Mouse (Mus musculus): Measurements from ENCODE around the gene Zmym2.
"Not testable (repeated sequence)": the region's sequence is repeated elsewhere in the genome, so short reads cannot be mapped to it uniquely, and the experiment has no call there.

Gene Zmym2

DNA sequence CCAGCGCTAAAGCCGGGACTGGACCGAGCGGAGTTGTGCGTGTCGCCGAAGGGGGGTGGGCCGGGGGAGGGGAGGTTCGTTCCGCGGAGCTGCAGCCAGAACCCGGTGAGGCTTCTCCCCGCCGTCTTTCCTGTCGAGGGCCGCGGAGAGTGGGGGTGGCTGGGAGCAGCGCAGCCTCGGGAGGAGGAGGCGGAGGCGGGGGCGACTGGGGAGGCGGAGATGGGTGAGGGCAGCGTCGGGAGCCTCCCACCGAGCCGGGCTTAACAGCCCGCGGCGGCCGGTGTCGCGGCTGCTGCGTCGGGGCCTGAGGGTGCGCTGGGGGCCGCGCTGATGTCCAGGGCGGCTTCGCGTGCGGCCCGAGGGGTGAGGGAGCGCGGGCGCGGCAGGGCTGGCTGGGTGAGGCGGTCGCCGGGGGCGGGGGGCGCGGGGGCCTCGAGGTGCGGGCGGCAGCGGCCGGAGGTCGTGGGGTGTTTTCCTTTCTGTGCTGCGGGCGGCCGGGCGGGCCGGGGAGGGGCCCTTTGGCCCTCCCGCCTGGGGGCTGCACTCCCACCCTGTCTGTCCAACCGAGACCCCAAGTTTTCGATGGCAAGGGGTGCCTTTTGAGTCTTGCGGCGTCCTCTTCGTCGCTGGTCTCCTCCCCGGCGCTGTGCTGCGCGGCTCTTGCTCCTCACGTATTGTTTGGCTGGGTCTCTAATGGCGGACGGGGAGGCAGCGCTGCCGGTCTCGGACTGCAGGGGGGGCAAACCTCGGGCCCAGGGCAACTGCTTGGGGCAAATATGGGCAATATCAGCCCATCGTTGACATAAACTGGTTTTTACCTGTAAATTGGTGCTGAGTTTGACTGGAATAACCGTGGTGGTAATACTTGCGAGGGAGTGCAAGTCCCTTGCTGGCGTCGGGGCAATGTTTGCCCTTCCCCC, at the start of gene Zmym2:
TSS of gene Zmym2 (plus strand) at position 60 of the 920 bp plus-strand sequence.
- peak; percentile 63 to 71 for DNase-seq

- no peak for DNase-seq
These were observed 42.4 kb upstream of the Zmym2 start for GRCm38 (mm10) chr14:56844033-56844432.

- DNase-seq = no peak
These were observed 41.9 kb upstream of the Zmym2 start for GRCm38 (mm10) chr14:56844507-56844906.

DNA sequence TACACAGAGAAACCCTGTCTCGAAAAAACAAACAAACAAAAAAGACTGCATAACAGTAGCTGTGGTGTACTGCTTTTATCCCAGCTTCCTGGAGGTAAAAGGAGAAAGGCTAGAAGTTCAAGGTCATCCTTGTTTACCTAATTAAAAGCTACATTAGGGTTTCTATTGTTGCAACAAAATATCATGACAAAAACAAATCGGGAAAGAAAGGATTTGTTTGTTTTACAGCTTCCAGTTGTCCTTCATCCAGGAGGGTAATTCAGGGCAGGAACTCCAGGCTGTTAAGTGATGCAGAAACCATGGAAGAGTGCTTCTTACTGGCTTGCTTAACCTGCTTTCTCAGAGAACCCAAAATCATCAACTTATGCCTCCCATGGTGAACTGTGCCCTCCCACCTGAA, 38.1 kb upstream of the Zmym2 start:
- DNase-seq = no peak

GRCm38 (mm10) chr14:56849681-56850080, 36.8 kb upstream of the Zmym2 start:
- DNase-seq = no peak

GRCm38 (mm10) chr14:56864041-56864440, 22.4 kb upstream of the Zmym2 start:
- no peak for DNase-seq

- DNase-seq = no peak
These were observed 21.8 kb upstream of the Zmym2 start for GRCm38 (mm10) chr14:56864641-56865040.

- not testable (repeated sequence) for DNase-seq
These were observed 21.3 kb upstream of the Zmym2 start for GRCm38 (mm10) chr14:56865112-56865511.

- DNase-seq = no peak
These were observed 12.9 kb upstream of the Zmym2 start for GRCm38 (mm10) chr14:56873525-56873924.

GRCm38 (mm10) chr14:56875586-56876159, 10.8 kb upstream of the Zmym2 start:
- no peak for DNase-seq

GRCm38 (mm10) chr14:56881271-56881670, 5.2 kb upstream of the Zmym2 start:
- no peak for DNase-seq

GRCm38 (mm10) chr14:56883431-56883830, 3.0 kb upstream of the Zmym2 start:
- DNase-seq = no peak

DNA sequence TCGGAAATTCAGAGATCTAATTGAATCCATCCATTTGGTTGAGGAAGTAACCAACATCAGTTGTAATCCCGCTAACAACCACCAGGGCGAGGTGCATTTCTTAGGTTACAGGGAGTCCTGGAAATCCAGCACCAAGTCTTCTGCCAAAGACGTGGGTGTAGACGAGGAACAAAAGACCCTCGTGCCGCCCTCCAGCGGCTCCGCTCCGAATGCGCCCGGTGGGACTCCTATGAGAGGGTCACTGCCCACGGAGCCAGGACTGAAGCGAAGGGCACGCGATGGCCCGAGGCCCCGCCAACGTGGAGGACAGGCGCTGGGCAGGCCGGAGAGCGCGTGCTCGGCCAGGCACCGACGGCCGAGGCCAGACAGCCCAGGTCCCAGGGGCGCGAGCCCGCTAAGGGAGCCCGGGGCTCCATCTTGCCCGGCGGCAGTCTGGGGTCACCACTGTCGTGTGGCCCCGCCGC, 1.1 kb upstream of the Zmym2 start:
- DNase-seq = peak; percentile 73 to 81

DNA sequence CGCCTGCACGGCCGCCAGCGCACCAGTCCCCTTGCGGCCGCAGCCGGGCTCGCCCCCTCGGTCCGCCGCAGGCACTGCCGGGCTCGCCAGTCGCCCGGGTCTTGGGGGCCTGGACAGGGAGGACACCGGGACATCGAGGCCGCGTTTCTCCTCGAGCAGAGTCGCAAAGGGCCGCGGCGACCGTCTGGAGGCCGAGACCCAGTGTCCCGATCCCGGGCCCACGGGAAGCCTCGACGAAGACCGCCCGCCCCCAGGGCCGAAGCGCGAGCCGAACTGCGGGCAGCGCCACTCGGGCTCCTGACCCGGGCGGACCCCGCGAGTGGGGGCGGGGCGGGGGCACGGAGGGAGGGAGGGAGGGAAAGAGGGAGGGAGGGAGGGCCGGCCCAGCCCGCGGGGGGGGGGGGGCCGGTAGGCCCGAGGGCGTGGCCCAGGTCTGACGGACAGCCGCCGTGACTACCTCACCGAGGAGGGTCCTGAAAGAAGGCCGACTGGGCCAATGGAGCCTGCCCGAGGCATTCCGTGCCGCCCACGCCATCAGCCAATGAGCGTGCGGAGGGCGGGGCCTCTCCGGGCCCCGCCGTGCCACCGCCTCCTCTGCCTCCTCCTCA, 363 bp upstream of the Zmym2 start:
- peak; percentile 72 to 79 for DNase-seq

DNA sequence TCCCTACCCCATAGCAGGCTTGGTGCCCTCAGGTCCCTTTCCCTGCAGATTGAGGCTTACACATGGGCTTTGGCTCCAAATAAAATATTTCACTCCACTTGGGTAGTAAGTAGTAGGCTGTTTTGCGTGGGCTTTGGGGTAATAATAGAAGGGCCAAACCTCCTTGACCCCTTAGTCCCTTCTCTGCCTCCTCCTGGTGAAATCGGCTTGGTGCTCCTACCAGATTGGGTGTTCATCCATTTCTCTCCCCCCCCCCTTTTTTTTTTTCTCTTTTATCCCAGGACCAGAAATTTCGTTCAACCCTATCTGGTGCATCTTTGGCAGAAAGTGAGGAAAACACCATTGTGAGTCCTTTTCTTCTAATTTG, 1.0 kb downstream of the Zmym2 start:
- DNase-seq = no peak

DNA sequence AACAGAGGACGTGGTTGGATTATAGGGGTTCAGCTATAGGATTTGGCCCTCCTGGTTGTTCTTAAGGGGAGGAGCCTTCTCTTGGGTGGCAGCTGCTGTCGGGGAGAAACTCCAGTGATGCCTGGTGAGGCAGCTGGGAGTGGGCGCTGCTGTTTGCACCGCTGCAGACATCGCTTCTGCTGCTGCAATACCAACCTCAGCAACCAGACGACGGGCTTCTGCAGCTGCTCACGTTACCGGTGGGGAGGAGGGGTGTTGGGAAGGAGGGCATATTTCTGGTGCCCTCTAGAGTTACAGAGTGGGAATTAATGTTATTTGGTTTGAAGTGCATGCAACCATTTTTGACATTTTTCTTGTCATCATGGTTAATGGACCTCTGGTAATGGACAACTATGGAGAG, 1.4 kb downstream of the Zmym2 start:
- peak; percentile 75 to 84 for DNase-seq

- DNase-seq = no peak
These were observed 2.0 kb downstream of the Zmym2 start for GRCm38 (mm10) chr14:56888416-56888815.

GRCm38 (mm10) chr14:56894417-56894816, 8.0 kb downstream of the Zmym2 start:
- no peak for DNase-seq

GRCm38 (mm10) chr14:56896521-56896920, 10.1 kb downstream of the Zmym2 start:
- DNase-seq = no peak

GRCm38 (mm10) chr14:56897475-56897874, 11.0 kb downstream of the Zmym2 start:
- DNase-seq = no peak

GRCm38 (mm10) chr14:56899656-56900055, 13.2 kb downstream of the Zmym2 start:
- DNase-seq = no peak

- no peak for DNase-seq
These were observed 16.6 kb downstream of the Zmym2 start for GRCm38 (mm10) chr14:56903039-56903438.

DNA sequence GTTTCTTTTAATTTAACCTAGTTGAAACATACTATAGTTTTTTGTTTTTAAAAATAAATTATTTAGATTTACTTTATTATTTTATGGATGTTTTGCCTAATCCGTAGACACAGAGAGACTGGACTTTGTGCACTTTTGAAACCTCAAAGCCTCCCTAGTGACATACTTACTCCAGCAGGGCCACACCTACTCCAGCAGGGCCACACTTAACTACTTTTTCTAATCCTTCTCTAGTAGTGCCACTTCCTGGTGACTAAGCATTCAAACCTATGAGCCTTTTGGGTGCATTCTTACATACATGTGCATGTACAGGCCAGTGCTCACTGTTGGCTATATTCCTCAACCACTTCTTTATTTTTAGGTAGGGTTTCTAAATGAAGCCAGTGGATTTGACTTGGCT, 19.2 kb downstream of the Zmym2 start:
- no peak for DNase-seq

DNA sequence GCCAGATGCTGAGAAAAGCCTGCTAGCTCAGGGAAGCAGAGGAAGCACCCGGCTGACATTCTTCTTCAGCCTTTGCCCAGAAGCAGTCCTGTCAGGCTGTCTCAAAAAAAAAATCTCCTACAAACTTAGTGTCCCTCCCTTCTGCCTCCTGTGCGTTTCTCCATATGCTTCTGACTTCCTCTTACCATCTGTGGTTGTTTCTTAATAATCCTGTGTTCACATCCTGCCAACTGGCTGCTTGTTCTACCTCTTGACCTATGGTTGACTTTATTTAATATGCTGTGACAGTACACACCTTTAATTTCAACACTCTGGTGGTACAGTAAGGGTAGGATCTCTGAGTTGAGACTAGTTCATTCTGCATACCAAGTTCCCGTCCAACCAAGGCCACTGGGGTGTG, 32.1 kb downstream of the Zmym2 start:
- DNase-seq = no peak

All from thymus, adult 18-20 months (tissue).